Mouse (Mus musculus): ENCODE measurements around the gene Lgals3bp. TPM values are rescaled to one million over a fixed set of nuclear protein-coding genes. Genes with fewer than 3 reads are reported as not detected.

Lgals3bp gene
- polyA plus RNA-seq, 1 experiment from 2014 or later, result 120 TPM

- Histone ChIP-seq H3K4me1 (replicated peaks; ENCODE audit: control insufficient read depth, insufficient read depth, low read length) (peaks cover 43% of the 10 kb centered on the region), H3K27me3 (replicated peaks; ENCODE audit: control insufficient read depth, insufficient read depth, low read length) (no peaks in the 10 kb centered on the region), H3K9me3 (ENCODE audit: control insufficient read depth, low read length) (no peaks in the 10 kb centered on the region), H3K4me2 (ENCODE audit: low read length) (no peak overlapping the region), H3K27ac (ENCODE audit: low read depth) (peak overlapping the region; percentile 6), H3K9ac (ENCODE audit: low read length) (no peak overlapping the region), H3K36me3 (ENCODE audit: control insufficient read depth, insufficient read depth, low read length) (no peaks in the 10 kb centered on the region), H3K4me3 (ENCODE audit: low read depth, low read length) (no peak overlapping the region)
- no peak for ATAC-seq (replicated peaks; ENCODE audit: low FRiP score, low TSS enrichment, low read depth)
- 82% methylated on average over 8 of the region's 8 CpGs for WGBS
- DNase-seq (ENCODE audit: low spot score), result no peak
These were observed 55.3 kb downstream of the Lgals3bp start for GRCm38 (mm10) chr11:118346395-118347096.

- Histone ChIP-seq H3K27ac (ENCODE audit: low read depth) (peak overlapping the region; percentile 6), H3K4me1 (replicated peaks; ENCODE audit: control insufficient read depth, insufficient read depth, low read length) (peaks cover 43% of the 10 kb centered on the region), H3K9ac (ENCODE audit: low read length) (no peak overlapping the region), H3K9me3 (ENCODE audit: control insufficient read depth, low read length) (no peaks in the 10 kb centered on the region), H3K4me2 (ENCODE audit: low read length) (0 out of 2 replicates have a peak overlapping the region, but pooled peaks have one; percentile 7), H3K27me3 (replicated peaks; ENCODE audit: control insufficient read depth, insufficient read depth, low read length) (no peaks in the 10 kb centered on the region), H3K36me3 (ENCODE audit: control insufficient read depth, insufficient read depth, low read length) (no peaks in the 10 kb centered on the region), H3K4me3 (ENCODE audit: low read depth, low read length) (no peak overlapping the region)
- ATAC-seq (replicated peaks; ENCODE audit: low FRiP score, low TSS enrichment, low read depth) (0 out of 2 replicates have a peak, but pooled peaks have one; percentile 51), DNase-seq (ENCODE audit: low spot score) (peak; percentile 79)
- WGBS, result 37% methylated on average over 4 of the region's 4 CpGs
These were observed 56.2 kb downstream of the Lgals3bp start for GRCm38 (mm10) chr11:118345693-118346092.

- Histone ChIP-seq H3K9ac (ENCODE audit: low read length) (no peak overlapping the region), H3K27ac (ENCODE audit: low read depth) (no peak overlapping the region), H3K4me1 (replicated peaks; ENCODE audit: control insufficient read depth, insufficient read depth, low read length) (peaks cover 33% of the 10 kb centered on the region), H3K36me3 (ENCODE audit: control insufficient read depth, insufficient read depth, low read length) (peaks cover 11% of the 10 kb centered on the region), H3K4me2 (ENCODE audit: low read length) (no peak overlapping the region), H3K27me3 (replicated peaks; ENCODE audit: control insufficient read depth, insufficient read depth, low read length) (no peaks in the 10 kb centered on the region), H3K9me3 (ENCODE audit: control insufficient read depth, low read length) (no peaks in the 10 kb centered on the region), H3K4me3 (ENCODE audit: low read depth, low read length) (no peak overlapping the region)
- DNase-seq (ENCODE audit: low spot score) (no peak), ATAC-seq (replicated peaks; ENCODE audit: low FRiP score, low TSS enrichment, low read depth) (no peak)
- WGBS, result 64% methylated on average over 2 of the region's 2 CpGs
These were observed 58.3 kb downstream of the Lgals3bp start for GRCm38 (mm10) chr11:118343629-118344028.

Other genes starting within 250 kb of the Lgals3bp start
- gene Cyth1, start 153.5 kb downstream of the Lgals3bp start, polyA plus RNA-seq (2014; fragmentation: Nextera tagmentation; extraction: Ambion mirVana), result 8.3 and 9.3 TPM in 2 replicates
- 18.1 and 18.8 TPM in 2 replicates for gene Usp36, start 111.8 kb downstream of the Lgals3bp start, polyA plus RNA-seq (2014; fragmentation: Nextera tagmentation; extraction: Ambion mirVana)
- 0.61 and 0.69 TPM in 2 replicates for gene Cep295nl, start 59.6 kb downstream of the Lgals3bp start, polyA plus RNA-seq (2014; fragmentation: Nextera tagmentation; extraction: Ambion mirVana)
- 80.9 and 83.9 TPM in 2 replicates for gene Timp2, start 46.4 kb downstream of the Lgals3bp start, polyA plus RNA-seq (2014; fragmentation: Nextera tagmentation; extraction: Ambion mirVana)
- 30.1 and 32.9 TPM in 2 replicates for gene Cant1, start 17.0 kb upstream of the Lgals3bp start, polyA plus RNA-seq (2014; fragmentation: Nextera tagmentation; extraction: Ambion mirVana)
- 7.1 and 7.2 TPM in 2 replicates for gene C1qtnf1, start 26.1 kb upstream of the Lgals3bp start, polyA plus RNA-seq (2014; fragmentation: Nextera tagmentation; extraction: Ambion mirVana)
- gene Engase, start 74.7 kb upstream of the Lgals3bp start, polyA plus RNA-seq (2014; fragmentation: Nextera tagmentation; extraction: Ambion mirVana), result 7.2 and 11.9 TPM in 2 replicates

All from intestine, embryonic 14.5 days (tissue).